Comparison of ENCODE assay signal across 9 mouse cellular contexts in the genomic region with DNA sequence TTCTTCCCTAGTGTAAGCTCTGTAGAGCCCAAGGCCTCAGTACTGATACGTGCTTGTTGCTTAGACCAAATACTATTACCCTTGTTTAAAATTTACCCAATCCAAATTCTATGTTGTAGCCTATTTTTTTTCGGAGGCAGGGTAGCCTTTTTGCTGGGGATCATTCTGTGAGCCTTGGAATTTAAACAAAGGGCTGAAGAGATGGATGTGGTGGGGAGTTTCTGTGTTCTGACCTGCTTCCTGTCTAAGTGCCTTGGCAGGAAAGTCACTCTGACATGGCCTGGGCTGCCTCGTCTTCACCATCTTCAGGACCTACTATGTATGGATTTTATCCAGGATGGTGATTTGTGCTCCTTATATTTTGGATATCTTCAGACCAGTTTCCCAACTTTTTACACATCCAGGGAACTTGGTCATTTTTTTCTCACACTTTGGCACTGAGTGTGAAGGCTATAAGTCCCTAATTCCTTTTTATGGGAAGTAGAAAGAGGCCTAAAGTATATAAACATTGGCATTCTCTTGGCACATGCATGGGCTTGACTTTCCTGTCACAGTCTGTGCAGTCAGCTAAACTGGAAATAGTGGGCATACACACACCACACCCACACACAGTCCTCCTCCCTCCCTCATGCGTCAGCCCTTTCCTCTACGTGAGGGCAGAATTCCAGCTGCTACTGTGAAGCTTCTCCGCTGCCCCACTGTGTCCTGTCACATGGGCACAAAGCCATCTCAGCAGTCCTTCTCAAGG. TPM values are rescaled to one million over a fixed set of nuclear protein-coding genes. Genes with fewer than 3 reads are reported as not detected.
DNase-seq lines count a peak whose midpoint lies in the region.
"Had no signal": no experiment of that assay in that cellular context is flagged by ENCODE, and none has a peak within 500 bp of the region (broad histone marks: within the 10 kb centered on the region; RNA-seq: fewer than 3 reads in every experiment).

No protein-coding gene starts in this region.

- DNase-seq in urinary bladder, postnatal 25 days (ENCODE audit: low spot score): peak; percentile 33
- no peak for DNase-seq in urinary bladder, postnatal 10 days (ENCODE audit: low spot score)
- DNase-seq in heart, adult 11 months: peak; percentile 98
- DNase-seq in kidney, adult 9 months: peak; percentile 84
- no peak for DNase-seq in embryo, embryonic 9.5 days (ENCODE audit: extremely low spot score)
- no peak for DNase-seq in right cerebral cortex, postnatal 14 days

- 18% methylated on average over 6 of the region's 6 CpGs for WGBS in macrophage (ENCODE audit: missing documents)

- H3K4me3 ChIP-seq in macrophage (ENCODE audit: inconsistent target): peak overlapping the region; percentile 27; the same call in 1 of the 2 replicates
- H3K4me3 ChIP-seq: midbrain, embryonic 12.5 days had no signal

- H3K79me2 ChIP-seq in macrophage (ENCODE audit: inconsistent target): peaks cover 59% of the 10 kb centered on the region

- H3K27ac ChIP-seq in macrophage: peak overlapping the region; percentile 90
- H3K27ac ChIP-seq: midbrain, embryonic 12.5 days had no signal

- peaks cover under 1% of the 10 kb centered on the region; the same call in 1 of the 2 replicates for H3K36me3 ChIP-seq in macrophage (ENCODE audit: inconsistent target)

RNA-seq across cellular contexts. Expression of gene Mgat1, which starts 4.4 kb away (rescaled TPM):
- total RNA-seq in macrophage (2018; cell fraction: chromatin; rRNA removed): 100 to 1,000 TPM in 15 of 26 experiments, 10 to 100 TPM in 11; 45.4 to 224 (median 114) TPM
- total RNA-seq in macrophage (2018; cell fraction: cytosol; rRNA removed): 100 to 1,000 TPM in 15 of 26 experiments, 10 to 100 TPM in 11; 59.2 to 141 (median 104) TPM
- 100 to 1,000 TPM in 25 of 26 experiments, 10 to 100 TPM in 1; 92.8 to 256 (median 179) TPM for total RNA-seq in macrophage (2018; cell fraction: nucleus; rRNA removed)
- 43.2 to 95.3 TPM (median 69.7 TPM) in 3 replicates for polyA plus RNA-seq in macrophage (2018)

RNA-seq across cellular contexts. Expression of gene Olfr1393, which starts 29.7 kb away (rescaled TPM):
- 1 to 10 TPM in 10 of 26 experiments, under 1 TPM in 11, not detected in 5; 0.29 to 1.9 (median 0.99) TPM for total RNA-seq in macrophage (2018; cell fraction: chromatin; rRNA removed)
- total RNA-seq in macrophage (2018; cell fraction: cytosol; rRNA removed): under 1 TPM in 11 of 26 experiments, not detected in 15; 0.04 to 0.20 (median 0.11) TPM
- total RNA-seq in macrophage (2018; cell fraction: nucleus; rRNA removed): 1 to 10 TPM in 9 of 26 experiments, under 1 TPM in 16, not detected in 1; 0.17 to 2.3 (median 0.68) TPM
- not detected in 3 replicates for polyA plus RNA-seq in macrophage (2018)

RNA-seq across cellular contexts. Expression of gene Olfr1392, which starts 36.7 kb away (rescaled TPM):
- total RNA-seq in macrophage (2018; cell fraction: chromatin; rRNA removed): under 1 TPM in 14 of 26 experiments, not detected in 12; 0.20 to 0.59 (median 0.38) TPM
- under 1 TPM in 1 of 26 experiments, not detected in 25; 0.06 TPM for total RNA-seq in macrophage (2018; cell fraction: cytosol; rRNA removed)
- total RNA-seq in macrophage (2018; cell fraction: nucleus; rRNA removed): 1 to 10 TPM in 1 of 26 experiments, under 1 TPM in 13, not detected in 12; 0.12 to 1.3 (median 0.29) TPM
- polyA plus RNA-seq in macrophage (2018): 0.16 TPM in 1 of 3 replicates, not detected in the others

RNA-seq across cellular contexts. Expression of gene Zfp62, which starts 45.3 kb away (rescaled TPM):
- total RNA-seq in macrophage (2018; cell fraction: chromatin; rRNA removed): 100 to 1,000 TPM; 129 to 309 (median 199) TPM
- 10 to 100 TPM; 24.0 to 35.5 (median 29.5) TPM for total RNA-seq in macrophage (2018; cell fraction: cytosol; rRNA removed)
- 100 to 1,000 TPM in 24 of 26 experiments, 10 to 100 TPM in 2; 79.4 to 227 (median 142) TPM for total RNA-seq in macrophage (2018; cell fraction: nucleus; rRNA removed)
- polyA plus RNA-seq in macrophage (2018): 20.8 to 33.5 TPM (median 22.4 TPM) in 3 replicates

RNA-seq across cellular contexts. Expression of gene Olfr10, which starts 56.1 kb away (rescaled TPM):
- total RNA-seq in macrophage (2018; cell fraction: chromatin; rRNA removed): not detected
- total RNA-seq in macrophage (2018; cell fraction: cytosol; rRNA removed): not detected
- not detected for total RNA-seq in macrophage (2018; cell fraction: nucleus; rRNA removed)
- polyA plus RNA-seq in macrophage (2018): not detected in 3 replicates
- polyA plus RNA-seq: cerebellum, adult 2 months; midbrain, embryonic 12.5 days had no signal

Comparison
In these comparisons a context has a peak if more than half of its experiments do, and no peak if none do; other contexts are left out.
1. DNase-seq: peak in urinary bladder, postnatal 25 days (single experiment), heart, adult 11 months (single experiment) and kidney, adult 9 months (single experiment); none in urinary bladder, postnatal 10 days (single experiment), embryo, embryonic 9.5 days (single experiment) and right cerebral cortex, postnatal 14 days (single experiment).